Mouse (Mus musculus) induced T-regulatory cell, adult 2 months (primary cell): ENCODE measurements at regions not wholly inside any gene's neighbourhood (a gene's known extent, or its start where the extent isn't known, plus 50 kb on each side); places are given as distances from the start of the nearest gene placed in this dataset.
"Not testable (repeated sequence)": the region's sequence is repeated elsewhere in the genome, so short reads cannot be mapped to it uniquely, and the experiment has no call there.

Experiments used
- DNase-seq: peaks from one replicate; pipeline ENCODE4 v3.0.0-alpha.2; 2012; ENCODE audit warnings: low read depth

DNA sequence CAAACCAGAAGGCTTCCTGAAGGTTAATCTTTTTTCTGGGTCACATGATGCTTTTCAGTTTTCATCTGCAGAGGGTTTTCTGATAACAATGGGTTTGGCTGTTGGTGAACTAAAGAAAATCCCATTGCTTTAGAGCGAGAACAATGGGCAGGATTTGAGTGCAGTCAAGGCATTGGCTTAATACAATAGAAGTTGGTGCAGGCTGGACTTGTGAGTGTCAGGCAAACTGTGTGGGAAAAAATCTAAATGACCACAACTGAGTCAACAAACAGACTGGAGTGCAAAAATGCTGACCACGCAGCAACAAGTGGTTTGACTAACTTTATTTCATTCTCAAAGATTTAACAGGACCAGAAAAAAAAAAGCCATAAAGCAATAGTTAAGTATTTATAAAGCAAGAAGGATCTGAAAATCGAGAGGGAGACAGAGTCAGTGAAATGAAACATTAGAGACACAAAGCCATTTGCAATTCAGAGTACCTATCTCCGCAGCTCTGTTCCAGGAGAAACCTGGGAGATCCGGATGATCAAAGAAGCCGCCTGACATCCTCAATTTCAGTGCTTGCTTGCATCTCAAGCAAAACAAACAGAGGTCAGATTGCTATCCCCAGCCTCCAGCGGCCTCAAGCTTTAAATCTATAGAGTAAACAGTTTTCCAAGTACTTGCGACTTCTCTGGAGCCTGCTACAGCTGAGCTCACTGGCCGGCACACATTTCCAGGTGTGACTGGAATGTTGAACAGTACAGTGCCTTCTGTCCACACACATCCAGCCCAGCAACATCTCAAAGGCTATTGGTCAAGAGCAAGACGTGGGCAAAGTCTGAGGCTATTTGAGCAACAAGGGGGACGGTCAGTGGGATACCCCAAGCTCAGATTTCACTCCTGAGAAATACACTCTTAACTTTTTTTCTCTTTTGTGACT, 229.5 kb upstream of the Arglu1 start:
- no peak for DNase-seq

DNA sequence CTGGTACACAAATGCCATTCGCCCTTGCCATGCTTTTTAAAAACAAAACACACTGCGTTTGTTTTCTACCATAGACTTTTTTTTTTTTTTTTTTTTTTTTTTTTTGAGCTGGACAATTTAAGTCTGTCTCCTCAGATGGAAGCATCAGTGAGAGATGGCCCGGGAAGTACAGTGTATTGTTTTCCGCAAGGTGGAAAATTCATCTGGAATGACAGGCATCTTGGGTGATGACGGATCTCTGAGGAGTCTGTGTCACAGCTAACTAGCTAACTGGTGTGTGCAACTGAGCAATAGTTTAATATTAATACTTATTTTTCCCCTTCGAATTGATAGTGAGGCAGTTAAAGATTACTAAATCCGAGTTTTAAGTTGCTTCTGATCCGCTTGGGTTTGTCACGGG, 228.7 kb upstream of the Arglu1 start:
- no peak for DNase-seq

DNA sequence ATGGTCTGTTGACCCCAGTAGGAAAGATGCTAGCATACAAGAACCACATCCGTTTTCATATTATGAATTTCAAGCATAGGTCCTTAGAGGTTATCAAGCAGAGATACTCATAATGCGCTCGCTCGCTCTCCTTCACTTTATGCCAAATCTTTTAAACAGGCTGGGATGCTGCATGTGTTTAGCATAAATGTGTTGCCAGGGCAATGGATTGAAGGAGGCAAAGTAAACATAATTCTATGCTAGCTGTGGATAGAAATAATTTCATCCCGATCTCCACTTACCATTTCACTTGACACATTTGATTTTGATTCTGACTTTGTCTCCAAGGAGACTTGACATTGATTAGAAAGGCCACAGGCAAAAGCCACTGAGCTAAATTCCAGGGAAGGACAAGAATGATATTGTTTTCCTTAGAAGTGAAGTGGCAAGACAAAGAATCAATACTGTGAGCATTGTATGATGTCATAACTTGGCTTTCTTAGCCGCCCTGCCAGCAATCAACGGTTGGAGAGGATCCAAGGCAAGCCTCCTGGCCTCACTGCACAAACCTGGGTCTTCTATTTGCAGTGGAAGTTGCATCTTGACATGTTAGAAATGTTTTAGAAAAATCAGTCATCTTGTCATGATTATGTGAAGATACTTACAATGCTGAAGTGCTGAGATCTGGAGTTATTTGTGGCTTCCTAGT, 217.3 kb upstream of the Arglu1 start:
- no peak for DNase-seq

DNA sequence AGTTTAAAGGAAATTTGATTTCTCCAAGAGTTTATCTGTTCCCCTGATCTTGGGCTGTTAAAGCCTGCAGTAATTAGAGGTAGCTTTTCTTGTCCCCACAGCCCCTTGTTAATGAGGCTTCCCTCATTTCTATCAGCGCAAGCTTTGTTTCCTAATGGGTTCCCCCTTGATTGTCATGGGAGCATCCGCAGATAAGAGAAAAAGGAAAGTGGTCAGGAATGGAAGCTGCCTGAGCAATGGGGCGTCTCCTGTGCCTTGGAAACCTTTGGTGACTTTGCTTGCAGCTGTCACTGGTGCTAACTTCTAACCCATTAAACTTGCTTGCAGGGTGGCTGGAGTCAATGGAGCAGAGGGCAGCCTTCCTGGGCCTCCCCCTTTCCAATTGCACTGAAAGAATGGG, 202.7 kb upstream of the Arglu1 start:
- no peak for DNase-seq

DNA sequence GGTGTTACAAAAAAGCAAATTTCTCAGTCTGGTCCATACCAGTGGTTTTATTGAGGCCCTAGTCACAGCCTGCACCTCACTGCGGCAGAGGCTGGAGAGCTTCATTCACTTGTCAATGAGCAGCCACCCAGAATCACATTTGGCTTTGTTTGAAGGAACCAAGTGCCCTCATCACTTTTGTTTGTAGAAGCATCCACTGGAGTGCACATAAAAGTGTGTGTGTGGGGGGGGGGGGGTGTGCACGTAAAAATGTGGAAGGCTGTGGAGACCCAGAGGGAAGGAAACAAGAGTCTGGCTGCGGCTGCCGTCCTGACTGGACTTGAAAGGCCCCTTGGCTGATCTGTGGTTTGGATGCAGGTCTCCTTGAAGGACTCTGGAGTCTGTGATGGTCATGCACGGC, 187.0 kb upstream of the Arglu1 start:
- no peak for DNase-seq

DNA sequence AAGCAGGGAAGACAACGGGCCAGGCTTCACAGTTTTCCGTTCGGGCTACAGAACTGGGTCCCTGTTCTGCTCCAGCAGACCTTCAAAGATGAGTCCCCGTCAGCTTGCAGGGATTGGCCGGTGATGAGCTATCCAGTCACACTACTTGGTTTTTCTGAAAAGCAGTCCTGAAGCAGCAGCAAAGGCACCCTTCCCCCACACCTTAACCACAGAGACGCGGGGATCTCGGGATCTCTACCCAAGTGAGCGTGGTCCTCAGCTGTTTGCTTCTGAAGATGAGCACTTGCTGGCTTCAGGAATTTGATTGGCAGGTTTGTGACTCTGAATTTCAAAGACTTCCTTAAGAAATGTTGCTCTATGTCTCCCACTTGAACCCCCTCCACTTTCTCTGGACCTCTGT, 186.6 kb upstream of the Arglu1 start:
- no peak for DNase-seq

DNA sequence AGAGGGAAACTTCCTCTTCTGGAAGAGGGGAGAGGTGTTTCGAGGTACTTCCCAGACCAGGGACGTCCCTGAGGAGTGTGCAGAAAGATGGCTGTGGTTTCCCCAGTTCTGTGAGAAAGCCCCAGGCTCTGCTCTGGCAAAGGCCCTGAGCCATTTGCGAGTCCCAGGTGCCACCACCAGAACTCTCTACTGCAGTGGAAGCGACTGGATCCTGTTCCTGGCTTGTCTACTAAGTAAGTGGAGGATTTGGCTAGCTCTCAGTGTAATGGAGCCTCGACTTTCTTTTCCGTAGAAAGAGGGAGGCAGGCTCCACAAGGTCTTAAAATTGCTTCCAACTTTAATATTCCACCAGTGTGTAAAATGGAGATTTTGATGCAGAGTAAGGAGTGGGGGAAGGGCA, 186.1 kb upstream of the Arglu1 start:
- DNase-seq: no peak

DNA sequence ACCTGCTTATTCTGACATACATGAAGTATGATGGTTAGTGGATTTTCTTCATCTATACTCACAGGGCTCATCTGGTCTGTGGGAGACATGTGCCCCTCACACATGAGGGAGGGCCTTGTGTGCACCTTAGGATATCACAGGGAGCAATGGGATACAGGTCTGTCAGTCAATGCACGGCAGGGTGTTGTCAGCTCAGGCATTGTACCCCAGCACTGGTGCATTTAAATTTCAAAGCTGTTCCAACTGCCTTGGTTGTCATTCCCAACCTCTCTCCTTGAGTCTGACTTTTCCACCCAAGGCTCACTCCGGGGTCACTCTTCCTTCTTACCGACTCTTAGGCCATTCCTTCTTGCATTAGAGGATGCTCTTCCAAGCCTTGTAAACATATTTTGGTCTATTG, 181.6 kb upstream of the Arglu1 start:
- DNase-seq: no peak

DNA sequence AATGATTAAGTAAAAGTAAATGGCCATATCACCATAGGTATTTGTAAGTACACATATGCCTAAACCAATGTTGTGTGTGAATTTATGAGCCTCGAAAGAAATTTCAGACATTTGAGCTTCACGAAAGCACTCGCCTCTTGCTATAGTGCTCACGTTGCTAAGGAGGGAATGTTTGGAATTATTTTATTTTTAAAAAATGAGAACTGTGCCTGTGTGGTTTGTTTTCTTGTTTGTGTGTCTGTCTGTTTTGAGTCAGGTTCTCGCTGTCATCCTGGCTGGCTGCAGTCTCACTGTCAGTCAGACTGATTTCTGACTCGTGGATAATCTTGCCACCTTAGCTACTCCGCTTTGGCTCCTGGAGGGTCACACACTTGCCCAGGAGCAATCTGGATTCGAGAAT, 180.7 kb upstream of the Arglu1 start:
- no peak for DNase-seq

DNA sequence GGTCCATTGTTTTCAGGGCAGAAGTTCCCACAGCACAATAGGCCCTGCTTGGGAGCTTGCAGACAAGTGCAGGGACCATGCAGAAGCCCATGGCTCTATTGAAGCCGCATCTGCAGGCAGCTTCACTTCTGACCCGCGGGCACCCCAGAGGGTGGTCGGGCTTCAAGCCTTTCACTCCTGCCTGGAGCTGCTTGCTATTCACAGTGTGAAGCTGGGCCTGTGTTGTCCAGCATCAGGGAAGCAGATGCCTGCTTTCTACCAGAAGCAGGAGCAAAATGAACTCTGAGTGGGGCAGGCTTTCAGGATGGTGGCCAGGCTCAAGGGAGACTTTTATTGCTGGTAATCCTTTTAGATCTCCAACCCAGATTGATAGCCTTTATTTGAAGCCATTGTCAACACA, 180.2 kb upstream of the Arglu1 start:
- no peak for DNase-seq

DNA sequence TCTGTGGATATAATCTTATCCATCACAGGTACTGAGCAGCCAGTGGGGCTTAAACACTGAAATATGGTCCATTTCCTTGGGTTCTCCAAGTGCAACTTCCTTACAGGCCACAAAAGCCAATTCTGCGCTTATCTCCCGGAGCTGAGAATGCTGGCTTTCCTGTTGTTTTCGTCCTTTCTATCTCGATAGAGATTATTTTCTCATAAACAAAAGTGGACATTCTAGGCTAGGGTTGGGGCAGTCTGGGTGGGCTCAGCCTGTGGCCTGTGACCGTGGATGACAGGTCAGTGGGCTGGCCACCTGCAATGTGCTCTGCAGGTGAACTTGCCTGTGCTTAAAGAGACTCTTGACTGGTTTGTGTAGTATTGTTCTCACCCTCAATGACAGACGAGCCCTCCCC, 179.0 kb upstream of the Arglu1 start:
- DNase-seq: no peak

DNA sequence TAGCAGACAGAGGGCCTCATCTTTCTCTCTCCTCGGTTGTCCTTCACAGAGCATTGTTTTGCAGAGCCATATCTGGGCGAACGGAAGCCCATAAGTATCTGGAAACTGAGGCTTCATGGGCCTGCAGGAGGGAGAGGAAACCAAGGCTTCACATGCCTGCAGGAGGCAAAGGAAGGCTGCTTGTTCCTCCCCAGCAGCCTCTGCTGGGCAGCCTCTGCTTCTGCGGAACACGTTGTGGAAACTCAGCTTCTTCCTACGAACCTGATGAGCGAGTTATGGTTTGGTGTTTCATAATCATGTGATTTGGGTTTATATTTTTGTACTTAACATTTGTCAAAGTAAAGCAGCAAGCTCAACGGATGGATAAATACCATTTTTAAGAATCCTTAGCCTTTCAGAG, 177.6 kb upstream of the Arglu1 start:
- no peak for DNase-seq

DNA sequence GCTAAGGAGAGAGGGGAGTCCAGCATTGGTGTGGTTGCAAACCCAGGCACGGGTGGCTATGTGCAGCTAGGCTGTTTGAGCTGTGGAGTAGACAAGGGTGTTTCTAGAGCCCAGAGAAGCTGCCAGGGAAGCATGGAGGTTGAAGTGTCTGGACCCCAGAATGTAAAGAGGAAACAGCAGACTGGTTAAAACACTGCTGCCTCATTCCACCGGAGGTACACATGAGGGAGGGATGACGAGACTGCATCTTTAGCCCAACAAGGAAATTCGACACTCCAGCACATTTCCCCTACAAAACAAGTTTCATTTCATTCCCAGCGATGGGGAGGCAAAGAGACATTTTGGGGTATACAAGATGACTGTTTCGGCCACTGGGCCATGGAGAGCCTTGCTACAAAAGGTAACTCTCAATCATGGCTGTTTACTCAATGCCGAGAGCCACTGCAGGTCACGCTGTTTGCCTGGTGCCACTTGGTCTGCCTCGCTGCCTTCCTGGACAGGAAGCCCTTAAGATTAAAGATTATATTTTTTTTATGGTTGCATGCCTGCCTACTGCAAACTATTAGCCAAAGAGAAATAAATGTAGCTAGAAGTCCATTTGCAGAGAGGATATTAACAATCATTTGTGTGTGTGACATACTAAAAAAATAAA, 176.9 kb upstream of the Arglu1 start:
- DNase-seq: no peak

DNA sequence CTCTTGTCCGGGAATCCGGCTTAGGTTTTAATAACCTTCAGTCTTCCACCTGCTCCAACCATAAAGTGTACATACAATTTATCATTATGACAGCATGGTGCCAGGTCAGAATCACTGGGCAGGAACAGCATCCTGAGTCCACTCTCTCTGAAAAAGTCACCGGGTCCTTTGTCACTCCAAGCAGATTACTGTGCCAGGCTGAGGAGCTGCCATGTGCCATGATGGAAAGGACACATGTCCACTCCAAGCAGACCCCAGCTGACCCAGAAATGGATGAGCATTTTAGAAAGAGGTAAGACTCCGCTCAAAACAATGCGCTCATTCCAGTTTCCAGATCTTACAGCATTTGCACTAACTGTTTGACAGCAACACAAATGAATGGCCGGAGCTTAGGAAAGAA, 172.4 kb upstream of the Arglu1 start:
- no peak for DNase-seq

DNA sequence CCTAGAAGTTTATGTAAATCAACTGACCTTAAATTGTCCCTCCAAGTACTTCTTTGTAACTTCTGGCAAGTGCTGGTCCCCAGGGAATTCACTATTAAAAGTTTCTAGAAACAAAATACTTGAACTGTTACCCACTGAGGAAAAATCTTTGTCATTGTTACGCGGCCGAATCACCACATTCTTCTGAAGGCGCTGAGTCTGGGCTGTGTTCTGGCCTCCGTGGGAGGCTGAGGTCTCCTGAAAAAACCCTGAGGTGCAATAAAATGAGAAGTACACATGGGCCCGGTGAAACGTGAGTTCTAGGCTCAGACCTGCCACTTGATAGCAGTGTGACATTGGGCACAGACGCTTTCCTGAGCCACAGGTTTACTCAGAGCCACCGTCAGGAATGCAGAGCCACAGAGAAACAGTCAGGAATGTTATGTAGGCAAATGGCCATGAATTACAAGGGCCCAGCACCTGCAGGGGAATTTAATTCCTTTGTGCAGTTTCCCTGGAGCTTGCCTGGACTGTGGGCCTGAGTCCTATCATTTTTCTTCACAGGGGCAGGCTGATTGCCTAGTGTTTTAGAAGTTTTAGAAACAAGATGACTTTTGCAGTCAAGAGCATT, 171.1 kb upstream of the Arglu1 start:
- no peak for DNase-seq

DNA sequence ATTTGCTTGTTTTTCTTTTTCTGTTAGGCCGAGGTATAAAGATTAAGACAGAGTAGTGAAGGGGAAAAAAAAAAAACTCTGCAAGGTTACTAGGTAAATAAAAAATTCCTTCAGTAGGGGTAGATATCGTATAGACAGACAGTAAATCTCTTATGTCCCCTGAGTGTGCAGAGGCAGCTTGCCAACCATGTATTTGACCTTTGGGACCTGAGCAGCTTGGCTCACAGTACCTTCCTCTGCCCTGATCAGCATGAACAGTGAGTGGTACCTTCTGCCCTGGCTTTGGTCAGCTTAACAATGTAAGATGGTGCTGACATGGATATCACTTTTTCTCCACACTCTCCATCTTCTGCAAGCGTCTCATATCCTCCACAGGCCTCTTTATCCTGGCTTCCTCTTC, 168.3 kb upstream of the Arglu1 start:
- no peak for DNase-seq

DNA sequence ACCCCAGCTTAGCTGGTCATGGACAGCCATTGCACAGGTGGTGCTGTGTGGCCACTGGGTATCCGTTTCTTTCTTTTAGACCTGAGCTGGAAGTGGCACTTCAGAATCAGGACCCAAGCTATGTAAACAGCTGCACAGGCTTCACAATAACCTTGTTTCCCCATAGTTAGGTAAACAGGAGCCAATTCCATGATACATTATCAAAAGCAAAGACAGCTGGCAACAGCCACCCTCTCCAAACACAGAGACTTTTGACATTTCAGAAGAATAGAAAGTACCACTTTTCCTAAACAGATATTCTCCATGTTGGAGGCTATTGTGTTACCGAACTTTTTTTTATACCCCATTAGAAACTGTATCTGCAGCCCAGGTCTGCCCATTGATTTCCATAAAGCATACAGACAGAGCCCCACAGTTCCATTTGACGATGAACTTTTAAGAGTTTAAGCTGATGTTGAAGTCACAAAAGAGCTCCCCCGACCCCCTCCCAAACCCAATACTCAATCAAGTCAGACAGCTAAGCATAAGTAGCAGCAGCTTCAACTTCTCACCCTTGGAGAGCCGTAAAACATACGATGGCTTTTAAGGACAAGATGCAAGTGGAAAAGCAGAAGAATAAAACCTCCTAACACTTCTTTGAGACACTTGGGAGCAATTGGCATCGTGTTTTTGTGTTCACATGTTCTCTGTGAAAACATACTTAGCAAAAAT, 162.5 kb upstream of the Arglu1 start:
- DNase-seq: no peak

DNA sequence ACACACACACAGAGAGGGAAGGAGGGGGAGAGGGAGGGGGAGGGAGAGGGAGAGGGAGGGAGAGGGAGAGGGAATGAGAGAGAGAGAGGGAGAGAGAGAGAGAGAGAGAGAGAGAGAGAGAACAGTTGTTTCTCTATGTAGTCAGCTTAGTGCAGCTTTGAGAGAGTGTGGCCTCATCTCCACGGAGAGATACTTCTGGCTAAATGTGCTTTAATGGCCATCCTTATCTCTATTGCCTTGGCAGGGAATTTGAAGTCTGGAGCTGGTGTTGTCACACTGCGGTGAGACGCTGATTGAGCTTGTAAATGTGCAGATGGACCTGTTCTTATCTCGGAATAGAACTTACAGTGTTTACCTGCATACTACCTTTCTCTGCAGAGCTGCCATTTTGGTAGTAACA, 160.9 kb upstream of the Arglu1 start:
- no peak for DNase-seq

DNA sequence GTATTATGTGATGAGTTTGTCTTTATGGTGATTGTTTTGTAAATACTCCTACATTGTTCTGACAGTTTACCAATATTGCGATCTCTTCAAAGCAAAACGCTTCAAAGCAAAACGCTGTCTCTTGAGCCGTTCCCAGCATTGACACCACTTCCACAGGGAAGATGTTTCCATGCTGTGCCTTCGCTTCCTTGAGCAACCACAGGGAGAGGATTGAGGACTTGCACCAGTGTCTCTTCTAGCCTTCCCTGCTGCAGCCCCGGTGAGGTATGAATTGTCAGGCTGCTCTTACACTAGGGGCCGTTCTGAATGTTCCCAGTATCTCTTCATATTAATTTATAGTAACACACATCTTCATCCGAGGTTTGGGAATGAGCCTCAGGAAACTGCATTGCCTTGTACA, 160.4 kb upstream of the Arglu1 start:
- no peak for DNase-seq

DNA sequence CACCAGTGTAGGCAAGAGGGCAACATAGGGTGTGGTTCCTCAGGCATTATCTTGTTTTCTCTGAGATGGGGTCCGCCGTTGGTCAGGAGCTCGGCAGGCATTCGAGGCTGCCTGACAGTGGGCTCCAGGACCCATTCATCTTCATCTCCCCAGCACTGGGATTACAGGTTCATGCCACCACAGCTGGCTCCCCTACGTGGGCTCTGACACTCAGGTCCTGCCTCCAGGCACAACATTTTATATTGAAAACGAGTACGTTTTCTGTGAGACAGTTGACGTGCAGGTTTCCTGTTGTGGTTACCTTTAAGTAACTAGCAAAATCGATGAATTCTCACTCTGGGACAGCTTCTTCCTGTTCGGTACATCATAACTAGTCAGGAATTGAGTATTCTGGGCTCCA, 157.3 kb upstream of the Arglu1 start:
- no peak for DNase-seq

DNA sequence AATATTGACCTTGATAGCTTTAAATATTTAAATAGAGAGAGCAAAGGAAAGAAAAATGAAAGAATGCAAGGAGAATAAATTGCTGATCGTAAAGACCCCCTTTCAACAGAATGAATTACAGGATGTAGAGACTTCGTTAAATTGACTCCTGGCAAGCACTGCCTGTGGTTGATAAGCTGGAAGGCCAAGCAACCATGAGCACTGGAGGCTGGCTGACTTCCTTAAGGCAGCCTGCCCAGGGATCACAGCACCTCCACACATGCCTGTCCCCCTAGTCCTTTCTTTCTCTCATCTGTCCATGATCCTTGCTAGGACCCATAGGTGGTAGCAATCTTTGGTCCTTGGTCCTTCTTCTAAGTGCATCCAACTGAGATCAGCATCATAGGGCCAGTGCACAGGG, 152.0 kb upstream of the Arglu1 start:
- no peak for DNase-seq

DNA sequence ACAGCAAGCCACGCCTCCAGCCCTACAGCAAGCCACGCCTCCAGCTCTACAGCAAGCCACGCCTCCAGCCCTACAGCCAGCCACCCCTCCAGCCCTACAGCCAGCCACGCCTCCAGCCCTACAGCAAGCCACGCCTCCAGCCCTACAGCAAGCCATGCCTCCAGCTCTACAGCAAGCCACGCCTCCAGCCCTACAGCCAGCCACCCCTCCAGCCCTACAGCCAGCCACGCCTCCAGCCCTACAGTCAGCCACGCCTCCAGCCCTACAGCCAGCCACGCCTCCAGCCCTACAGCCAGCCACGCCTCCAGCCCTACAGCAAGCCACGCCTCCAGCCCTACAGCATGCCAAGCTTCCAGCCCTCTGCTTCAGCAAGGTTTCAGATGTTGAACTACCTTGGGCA, 145.8 kb upstream of the Arglu1 start:
- DNase-seq: not testable (repeated sequence)
